Mouse (Mus musculus) spleen, adult 2 months (tissue): ENCODE measurements around the gene Prkca.

Experiments
- CTCF ChIP-seq: fragments of 200-500 bp; IDR thresholded peaks from 2 replicates; pipeline ENCODE4 v1.5.1; 2011; ENCODE audit warnings: mild to moderate bottlenecking, inconsistent platforms; ENCODE audit not compliant: insufficient read depth, insufficient read length, insufficient replicate concordance; ENCODE audit errors: extremely low read depth
- POLR2A ChIP-seq: fragments of 200-500 bp; IDR thresholded peaks from 2 replicates; pipeline ENCODE4 v1.6.1; 2011; ENCODE audit warnings: low read depth, low read length, inconsistent platforms

DNA sequence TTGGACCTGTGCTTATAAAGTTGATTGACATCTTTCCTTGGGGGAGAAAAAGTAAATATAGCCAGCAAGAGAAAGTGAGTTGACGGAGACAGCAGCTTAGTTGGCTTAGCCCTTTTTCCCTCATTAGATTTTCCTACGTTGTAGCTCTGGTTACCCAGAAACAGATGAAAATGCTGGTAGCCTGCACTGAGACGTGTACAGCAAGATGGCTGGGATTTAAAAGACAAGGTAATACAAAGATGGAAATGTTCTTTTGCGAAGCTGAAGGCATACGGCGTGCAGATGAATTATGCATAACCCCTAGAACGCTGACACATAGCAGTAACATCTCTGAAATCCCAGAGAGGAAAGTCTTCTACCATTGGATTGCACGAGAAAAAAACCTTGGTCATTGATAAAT is 198.6 kb downstream of the Prkca start:
- TF ChIP-seq POLR2A (no peak), CTCF (no peak)
